Mouse (Mus musculus) gastrocnemius, adult 8-10 months (tissue): ENCODE measurements around the gene Mroh7. TPM values are rescaled to one million over a fixed set of nuclear protein-coding genes. Genes with fewer than 3 reads are reported as not detected.
"Not testable (repeated sequence)": the region's sequence is repeated elsewhere in the genome, so short reads cannot be mapped to it uniquely, and the experiment has no call there.

ENCODE experiments used
- DNase-seq, 2 experiments: peaks; one replicate each; pipeline ENCODE4 v3.0.0; 2022; ENCODE audit warnings: low spot score in 2 of 2
- total RNA-seq, 4 experiments: library from RNA; stranded (reverse); gene quantifications; 2 replicates each; pipeline ENCODE4 v1.2.4; 2022

Gene Mroh7
- total RNA-seq: under 1 TPM in 2 of 4 experiments, not detected in 2; 0.12 to 0.19 TPM

DNA sequence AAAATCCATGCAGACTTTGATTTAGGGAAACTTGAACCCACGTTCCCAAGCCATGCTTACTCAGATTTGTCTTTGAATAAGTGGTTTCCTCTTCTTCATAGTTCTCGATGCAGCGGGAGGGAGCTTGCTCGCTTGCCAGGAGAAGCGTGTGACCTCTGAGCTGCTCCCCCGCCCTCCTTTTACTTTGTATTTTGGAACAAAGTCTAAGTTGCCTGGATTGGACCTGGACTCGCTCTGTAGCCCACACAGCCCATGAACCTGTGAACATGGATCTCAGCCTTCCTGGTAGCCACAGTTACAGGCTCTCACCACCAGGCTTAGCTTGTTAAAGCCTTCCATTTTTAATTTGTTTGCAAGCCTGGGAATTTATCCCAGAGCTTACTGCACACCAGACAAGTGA, at the start of gene Mroh7:
Gene Mroh7, minus strand, starts transcription at position 112 of the 400 bp plus-strand sequence.
- DNase-seq: no peak

GRCm38 (mm10) chr4:106780045-106780444, 49.3 kb upstream of the Mroh7 start:
- DNase-seq: no peak

- peak; percentile 96 to 99 for DNase-seq
Measured at GRCm38 (mm10) chr4:106778116-106778788, 47.5 kb upstream of the Mroh7 start.

- no peak for DNase-seq
Measured at GRCm38 (mm10) chr4:106776998-106777397, 46.3 kb upstream of the Mroh7 start.

GRCm38 (mm10) chr4:106775767-106776166, 45.0 kb upstream of the Mroh7 start:
- DNase-seq: not testable (repeated sequence)

- DNase-seq: no peak
Measured at GRCm38 (mm10) chr4:106772558-106772957, 41.8 kb upstream of the Mroh7 start.

DNA sequence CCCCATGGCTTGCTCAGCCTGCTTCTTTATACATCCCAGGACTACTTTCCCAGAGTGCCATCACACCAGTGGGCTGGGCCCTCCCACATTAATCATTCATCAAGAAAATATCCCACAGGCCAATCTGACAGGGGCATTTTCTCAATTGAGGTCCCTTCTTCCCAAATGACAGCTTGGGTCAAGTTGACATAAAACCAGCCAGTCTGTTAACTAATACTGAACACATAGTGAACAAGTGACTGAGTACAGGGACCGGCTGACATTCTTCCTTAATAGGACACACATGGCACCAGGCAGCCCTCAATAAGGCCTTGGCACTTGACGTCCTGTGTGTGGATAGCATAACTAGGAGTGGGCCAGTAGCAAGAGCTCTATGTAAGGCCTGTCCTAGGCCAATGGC, 38.6 kb upstream of the Mroh7 start:
- DNase-seq: no peak

GRCm38 (mm10) chr4:106764166-106764565, 33.4 kb upstream of the Mroh7 start:
- DNase-seq: no peak

- no peak for DNase-seq
Measured at GRCm38 (mm10) chr4:106751726-106752125, 21.0 kb upstream of the Mroh7 start.

- peak; percentile 16 to 36 for DNase-seq
Measured at GRCm38 (mm10) chr4:106749699-106750098, 19.0 kb upstream of the Mroh7 start.

DNA sequence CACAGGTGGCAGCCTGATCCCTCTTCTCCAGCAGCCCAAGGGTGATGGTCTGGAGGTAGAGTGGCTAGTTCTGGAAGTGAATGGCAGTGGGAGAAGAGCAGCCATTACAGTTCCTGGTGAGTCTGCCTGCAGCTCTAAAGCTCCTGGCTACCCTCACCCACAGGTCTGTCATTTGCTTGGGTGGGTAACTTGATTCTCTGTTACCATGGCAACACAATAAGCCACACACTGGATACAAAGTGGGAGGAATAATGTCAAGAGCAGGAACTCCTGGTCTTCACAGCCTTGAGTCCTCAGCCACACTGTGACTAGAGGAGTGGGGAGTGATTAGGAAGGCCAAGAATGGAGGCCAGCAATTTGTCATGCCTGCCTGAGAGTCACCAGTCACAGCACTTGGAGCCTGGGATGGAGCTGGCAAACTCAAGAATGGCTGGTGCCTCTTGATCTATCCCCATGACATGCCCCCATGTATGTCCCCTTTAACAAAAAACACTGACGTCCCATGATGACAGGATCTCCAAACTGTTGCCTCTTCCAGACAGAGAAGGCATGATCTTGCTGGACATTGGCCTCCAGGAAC, 16.4 kb upstream of the Mroh7 start:
- DNase-seq: no peak

DNA sequence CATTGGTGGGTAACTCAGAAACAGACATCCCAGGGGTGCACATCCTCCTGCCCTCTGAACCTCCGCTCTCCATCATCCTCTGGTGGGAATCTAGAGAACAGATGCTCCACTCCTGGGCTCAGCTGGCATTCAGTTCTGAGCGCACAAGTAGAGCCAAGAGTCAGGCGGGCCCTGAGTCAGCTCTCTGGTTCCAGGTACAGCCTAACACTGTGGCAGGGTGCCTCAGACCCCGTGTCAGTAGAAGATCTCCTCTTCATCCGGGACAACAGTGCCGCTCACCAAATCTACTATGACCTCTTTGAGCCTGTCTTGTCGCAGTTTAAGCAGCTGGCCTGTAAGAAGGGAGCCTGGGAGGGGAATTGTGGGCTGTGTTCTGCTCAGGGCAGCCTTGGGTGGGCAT, 15.1 kb upstream of the Mroh7 start:
- DNase-seq: no peak

DNA sequence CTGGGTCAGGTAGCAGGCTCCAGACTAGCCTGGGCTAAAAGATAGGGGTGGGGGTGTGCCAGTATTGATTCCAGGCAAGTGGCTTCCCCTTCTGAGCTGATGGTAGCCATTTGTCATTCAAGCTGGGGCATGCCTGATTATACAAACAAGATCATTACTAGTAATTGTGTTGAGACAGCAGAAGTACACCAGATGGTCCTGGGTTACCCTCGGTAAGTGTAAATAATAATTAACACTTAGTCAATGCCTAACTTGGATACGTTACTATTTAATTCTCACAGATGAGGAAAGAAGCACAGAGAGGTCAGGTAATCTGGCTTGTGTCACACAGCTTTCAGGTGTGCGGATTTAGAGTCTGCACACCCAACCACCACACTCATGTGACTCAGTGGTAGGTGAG, 7.2 kb upstream of the Mroh7 start:
- DNase-seq: no peak

GRCm38 (mm10) chr4:106736884-106737283, 6.2 kb upstream of the Mroh7 start:
- DNase-seq: not testable (repeated sequence)

DNA sequence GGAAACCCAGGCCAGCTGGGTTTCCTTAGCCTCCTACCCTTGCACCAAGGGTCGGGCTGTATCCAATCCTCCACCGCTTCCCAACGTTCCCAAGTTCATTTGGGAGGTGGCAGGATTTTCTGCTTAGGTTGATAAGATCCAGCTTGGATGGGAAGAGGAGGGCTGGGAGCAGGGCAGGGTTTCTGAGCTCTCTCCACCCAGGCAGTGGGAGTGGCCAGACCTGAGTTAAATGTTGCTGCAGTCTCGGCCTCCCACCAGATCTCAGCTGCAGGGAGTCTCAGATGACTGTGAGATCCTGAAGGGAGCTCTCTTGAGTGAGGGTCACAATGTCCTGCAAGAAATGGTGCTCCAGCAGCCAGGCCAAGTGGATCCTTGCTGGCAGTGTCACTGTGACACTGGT, 2.9 kb upstream of the Mroh7 start, which contains the start of gene Fam151a:
Gene Fam151a, plus strand, starts transcription at position 254 of the 400 bp plus-strand sequence.
- DNase-seq: no peak

DNA sequence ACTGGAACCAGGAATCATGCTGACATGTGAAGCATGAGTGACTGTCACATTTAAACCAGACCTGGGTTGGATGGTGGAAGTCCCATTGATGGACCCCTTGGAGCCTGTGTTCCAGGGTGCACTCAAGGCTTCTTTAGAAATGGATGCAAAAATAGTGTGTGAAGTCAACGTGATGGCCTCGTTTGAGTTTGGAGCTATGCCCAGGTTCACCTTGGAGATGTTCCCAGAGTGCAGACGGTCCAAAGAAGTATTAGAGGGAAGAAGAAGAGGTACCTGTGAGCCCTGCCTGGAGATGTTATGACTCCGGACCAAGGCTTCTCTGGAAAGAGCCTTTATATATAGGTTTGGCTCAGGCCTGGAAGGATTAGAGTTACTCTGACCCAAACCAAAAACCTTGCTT, 10.1 kb downstream of the Mroh7 start:
- DNase-seq: peak; percentile 52 to 57

DNA sequence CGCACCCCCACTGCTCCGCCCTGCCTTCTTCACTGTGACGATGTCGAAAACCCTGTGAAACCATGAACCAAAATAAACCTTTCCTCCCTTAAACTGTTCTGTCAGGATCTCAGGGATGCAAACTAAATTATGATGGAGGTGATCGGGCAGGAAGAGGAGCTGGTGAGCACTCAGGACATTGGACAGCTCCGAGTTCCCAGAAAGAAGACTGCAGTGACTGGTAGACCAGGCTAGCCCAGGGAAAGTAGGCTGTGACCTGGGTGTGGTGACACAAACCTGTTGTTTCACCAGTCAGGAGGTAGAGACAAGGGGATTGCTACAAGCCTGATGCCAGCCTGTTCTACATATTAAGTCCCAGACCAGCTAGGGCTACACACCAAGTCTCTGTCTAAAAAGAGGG, 17.1 kb downstream of the Mroh7 start:
- no peak for DNase-seq

DNA sequence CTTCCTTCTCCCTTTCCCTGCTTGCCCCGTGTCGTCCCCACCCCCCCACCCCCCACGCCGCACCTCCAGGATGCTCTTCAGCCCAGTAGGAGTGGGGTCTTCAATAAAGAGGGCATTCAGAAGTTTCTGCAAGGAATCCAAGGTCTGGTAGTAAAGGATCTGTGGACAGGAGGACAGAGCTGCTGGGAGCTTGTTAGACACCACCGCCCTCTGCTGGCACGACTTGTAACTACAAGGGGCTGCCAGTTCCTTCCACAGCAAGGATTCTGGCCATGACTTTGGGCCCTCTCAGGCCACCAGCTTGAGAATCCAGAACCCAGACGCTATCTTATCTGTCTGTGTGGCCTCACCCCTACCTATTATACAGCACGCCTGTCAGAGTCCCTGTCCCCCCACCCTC, 22.3 kb downstream of the Mroh7 start:
- DNase-seq: peak; percentile 51 to 57

GRCm38 (mm10) chr4:106707957-106708356, 22.8 kb downstream of the Mroh7 start:
- DNase-seq: no peak

DNA sequence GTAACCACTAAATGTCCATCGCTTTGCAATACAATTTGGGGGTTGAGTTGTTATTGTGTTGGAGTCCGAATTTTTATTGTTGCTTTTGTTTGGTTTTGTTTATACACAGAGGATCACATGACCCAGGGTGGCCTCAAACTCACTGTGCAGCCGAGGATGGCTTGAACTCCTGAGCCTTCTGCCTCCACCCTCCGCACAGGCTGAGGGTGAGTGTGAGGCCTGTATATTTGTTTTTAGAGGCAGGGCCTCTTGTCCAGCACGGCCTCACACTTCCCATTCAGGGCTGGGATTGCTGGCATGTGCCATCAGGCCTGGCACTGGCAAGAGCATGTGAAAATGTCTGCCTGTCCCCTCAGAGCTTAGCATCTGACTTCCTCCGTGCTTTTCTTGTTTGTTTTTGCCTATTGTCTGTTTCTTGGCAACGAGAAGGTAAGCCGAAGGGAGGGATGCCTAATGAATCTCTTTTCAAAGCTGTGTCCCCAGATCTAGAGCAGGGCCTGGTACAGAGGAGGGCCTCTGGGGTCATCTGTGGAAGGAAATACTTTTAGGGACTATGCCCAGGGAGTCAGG, 25.5 kb downstream of the Mroh7 start:
- DNase-seq: no peak

DNA sequence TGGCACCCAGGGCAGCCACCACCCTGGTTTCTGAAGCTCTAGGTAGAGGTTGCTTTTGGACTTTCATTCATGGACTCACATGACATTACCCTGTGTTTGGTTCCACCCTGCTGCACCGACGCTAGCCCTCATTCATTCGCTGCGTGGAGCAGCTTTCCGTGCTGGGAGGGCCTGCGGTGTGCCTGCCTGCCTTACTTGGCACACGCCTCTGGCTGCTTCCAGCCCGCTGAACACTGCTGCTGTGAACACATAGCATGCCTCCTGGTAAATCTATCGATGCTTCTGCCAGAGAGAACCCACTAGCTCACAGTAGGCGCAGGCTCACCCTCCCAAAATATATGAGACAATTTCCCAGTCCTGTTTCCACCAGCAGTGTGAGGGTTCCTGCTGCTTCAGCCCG, 26.3 kb downstream of the Mroh7 start:
- no peak for DNase-seq

- DNase-seq: no peak
Measured at GRCm38 (mm10) chr4:106703956-106704355, 26.8 kb downstream of the Mroh7 start.

DNA sequence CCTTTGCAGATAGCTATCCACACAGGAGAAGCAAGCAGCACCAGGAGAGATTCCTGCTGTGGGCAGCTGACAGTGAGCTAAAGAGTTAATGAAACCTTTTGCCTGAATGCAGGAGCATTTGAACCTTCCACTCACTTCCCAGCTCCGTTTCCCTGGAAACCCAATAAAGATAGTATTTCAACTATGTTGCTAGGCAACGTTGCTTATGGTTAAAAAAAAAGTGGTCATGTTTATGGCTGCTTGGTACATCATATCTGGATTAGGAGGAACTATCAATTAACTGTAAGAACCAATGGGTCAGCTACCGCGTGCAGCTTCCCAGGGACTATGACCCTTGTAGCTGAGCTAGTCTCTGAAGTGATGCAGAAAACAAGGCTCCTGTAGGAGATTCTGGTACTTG, 29.9 kb downstream of the Mroh7 start:
- no peak for DNase-seq
